Mouse (Mus musculus): ENCODE measurements around the gene Cdc42ep3. TPM values are rescaled to one million over a fixed set of nuclear protein-coding genes. Genes with fewer than 3 reads are reported as not detected.
A peak's percentile ranks its signal among the peaks of the same experiment; 100 is the strongest.

The Cdc42ep3 gene
- polyA plus RNA-seq, 1 experiment from 2014 or later, result 62.2 TPM

DNA sequence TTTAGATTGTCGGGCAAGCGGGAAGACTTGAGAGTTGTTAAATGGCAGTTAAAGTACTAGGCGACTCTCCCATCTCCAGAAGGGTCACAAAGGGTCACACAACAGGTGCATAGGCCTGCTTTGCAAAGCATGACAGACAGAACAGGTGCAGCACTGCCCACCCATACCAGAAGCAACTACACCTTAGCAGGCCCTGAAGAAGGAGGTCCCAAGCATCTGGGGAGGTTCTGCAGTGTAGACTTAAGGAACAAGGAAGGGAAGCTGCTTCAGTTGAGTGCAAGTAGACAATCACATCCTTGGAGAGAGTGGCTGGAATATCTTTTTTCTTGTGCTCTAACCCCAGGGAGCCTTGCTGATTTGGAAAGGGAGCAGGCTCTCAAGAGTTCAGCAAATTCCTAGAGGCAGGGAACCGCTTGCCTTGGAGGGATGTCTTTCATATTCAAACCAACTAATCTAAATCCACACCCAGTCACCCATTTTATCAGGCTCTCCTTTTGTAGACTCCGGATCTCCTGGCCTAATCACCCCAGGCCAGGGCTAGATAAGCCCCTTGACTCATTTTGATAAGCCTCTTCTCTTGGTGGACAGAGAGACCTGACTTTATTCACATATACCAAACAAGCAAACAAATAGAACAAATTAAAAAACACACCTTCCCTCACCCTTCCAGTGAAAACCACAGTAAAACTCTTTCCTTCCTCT, 10.0 kb upstream of the Cdc42ep3 start:
- H3K27me3 ChIP-seq, result no peaks in the 10 kb centered on the region
- peak; percentile 91 for ATAC-seq (ENCODE audit: insufficient read depth)
- peak overlapping the region; percentile 68 for H3K4me2 ChIP-seq
- peak overlapping the region; percentile 19 for H3K9ac ChIP-seq
- H3K36me3 ChIP-seq (replicated peaks), result no peaks in the 10 kb centered on the region
- peak overlapping the region; percentile 75 for H3K27ac ChIP-seq (replicated peaks)
- peak overlapping the region; percentile 30 for H3K4me3 ChIP-seq (replicated peaks)
- H3K9me3 ChIP-seq (replicated peaks), result no peaks in the 10 kb centered on the region
- 31% methylated on average over 5 of the region's 5 CpGs for WGBS (ENCODE audit: insufficient replicate concordance)
- peaks cover 58% of the 10 kb centered on the region for H3K4me1 ChIP-seq (replicated peaks)

DNA sequence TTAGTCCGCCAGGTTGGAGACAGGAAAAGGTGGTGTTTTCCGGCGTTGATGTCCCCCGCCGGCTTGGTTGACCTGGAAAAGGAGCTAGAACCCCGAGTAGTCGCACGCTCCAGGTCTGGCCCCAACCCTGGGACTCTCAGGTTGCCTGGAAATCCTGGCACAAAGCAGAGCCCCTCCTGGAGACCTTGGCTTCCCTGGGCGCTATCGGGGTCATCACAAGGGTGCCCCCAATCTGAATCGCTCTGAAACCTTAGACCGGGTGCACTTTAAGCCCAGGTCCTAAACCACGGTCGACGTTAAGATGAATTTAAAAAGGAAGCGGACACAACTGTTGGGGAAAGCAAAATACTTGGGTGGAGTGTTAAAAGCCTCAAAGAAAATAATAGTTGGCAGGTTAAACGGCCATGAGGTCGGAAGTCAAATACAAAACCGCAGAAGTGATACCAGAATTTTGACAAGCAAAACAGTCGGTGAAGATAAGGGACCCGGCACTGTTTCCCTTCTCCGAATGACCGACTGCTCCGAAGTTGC, 1.2 kb upstream of the Cdc42ep3 start:
- Histone ChIP-seq H3K4me3 (replicated peaks) (peak overlapping the region; percentile 77), H3K4me1 (replicated peaks) (peaks cover 59% of the 10 kb centered on the region), H3K27ac (replicated peaks) (peak overlapping the region; percentile 91), H3K27me3 (peaks cover 15% of the 10 kb centered on the region), H3K4me2 (peak overlapping the region; percentile 100), H3K9me3 (replicated peaks) (no peaks in the 10 kb centered on the region), H3K9ac (peak overlapping the region; percentile 89), H3K36me3 (replicated peaks) (peaks cover 17% of the 10 kb centered on the region; the same call in 1 of the 2 replicates)
- 2% methylated on average over 24 of the region's 24 CpGs for WGBS (ENCODE audit: insufficient replicate concordance)
- no peak for ATAC-seq (ENCODE audit: insufficient read depth)

DNA sequence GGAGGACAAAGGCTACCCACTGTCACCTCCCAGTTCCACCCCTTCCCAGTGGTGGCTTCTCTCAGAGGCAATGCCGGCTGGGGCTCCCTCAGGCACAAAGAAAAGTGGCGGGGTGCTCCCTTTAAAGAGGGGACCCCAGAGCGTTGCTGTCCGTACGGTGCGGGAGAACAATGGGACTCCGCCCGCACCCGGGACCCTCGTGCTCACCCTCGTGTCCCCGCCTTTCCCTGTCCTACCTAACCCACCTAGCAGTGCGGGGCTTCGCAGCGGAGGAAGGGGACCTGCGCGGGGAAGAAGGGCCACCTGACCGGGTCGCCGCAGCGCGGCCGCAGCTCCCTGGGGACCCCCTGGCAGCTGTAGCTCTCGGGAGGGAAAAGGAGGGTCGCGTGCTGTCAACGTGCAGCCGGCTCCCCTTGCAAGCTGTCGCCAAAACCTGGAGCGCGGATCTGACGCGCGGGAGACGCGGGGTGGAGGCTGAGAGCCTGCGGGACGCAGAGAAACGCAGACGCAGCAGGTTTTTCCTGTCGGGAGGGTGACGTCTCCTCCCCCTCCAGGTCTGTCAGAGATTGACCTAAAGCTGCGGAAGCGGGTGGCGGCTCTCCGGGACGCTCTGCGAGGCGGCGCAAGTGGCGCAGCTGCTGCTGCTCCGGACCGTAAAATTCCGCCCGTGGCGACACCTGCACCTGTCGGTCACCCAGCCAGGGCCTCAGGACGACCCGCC, 540 bp upstream of the Cdc42ep3 start:
- H3K36me3 ChIP-seq (replicated peaks), result peaks cover 17% of the 10 kb centered on the region; the same call in 1 of the 2 replicates
- under 1% methylated on average over 59 of the region's 59 CpGs for WGBS (ENCODE audit: insufficient replicate concordance)
- peak; percentile 8 for ATAC-seq (ENCODE audit: insufficient read depth)
- H3K9me3 ChIP-seq (replicated peaks), result no peaks in the 10 kb centered on the region
- peak overlapping the region; percentile 77 for H3K4me3 ChIP-seq (replicated peaks)
- H3K4me1 ChIP-seq (replicated peaks), result peaks cover 59% of the 10 kb centered on the region
- peaks cover 15% of the 10 kb centered on the region for H3K27me3 ChIP-seq
- H3K9ac ChIP-seq, result peak overlapping the region; percentile 89
- peak overlapping the region; percentile 91 for H3K27ac ChIP-seq (replicated peaks)
- H3K4me2 ChIP-seq, result peak overlapping the region; percentile 100

DNA sequence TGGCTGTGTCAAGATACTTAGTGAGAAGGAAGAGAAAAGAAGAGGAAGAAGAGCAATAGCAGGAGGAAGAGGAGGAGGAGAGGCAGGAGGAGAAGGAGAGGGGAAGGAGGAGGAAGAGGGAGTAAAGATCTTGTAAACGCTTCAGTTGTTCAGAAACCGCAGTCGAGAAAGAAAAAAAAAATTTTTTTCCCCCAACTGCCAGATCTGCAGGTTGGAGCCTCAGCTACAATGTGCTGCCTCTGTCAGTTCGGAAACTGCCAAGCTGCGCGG, 782 bp downstream of the Cdc42ep3 start:
- Histone ChIP-seq H3K36me3 (replicated peaks) (peaks cover 30% of the 10 kb centered on the region), H3K27ac (replicated peaks) (peak overlapping the region; percentile 91), H3K9ac (peak overlapping the region; percentile 89), H3K4me3 (replicated peaks) (peak overlapping the region; percentile 77), H3K9me3 (replicated peaks) (no peaks in the 10 kb centered on the region), H3K27me3 (peaks cover 14% of the 10 kb centered on the region), H3K4me1 (replicated peaks) (peaks cover 64% of the 10 kb centered on the region), H3K4me2 (peak overlapping the region; percentile 100)
- no peak for ATAC-seq (ENCODE audit: insufficient read depth)
- WGBS (ENCODE audit: insufficient replicate concordance), result 0% methylated on average over 6 of the region's 6 CpGs

GRCm38 (mm10) chr17:79353446-79354173, 1.3 kb downstream of the Cdc42ep3 start:
- peak overlapping the region; percentile 77 for H3K4me3 ChIP-seq (replicated peaks)
- no peaks in the 10 kb centered on the region for H3K9me3 ChIP-seq (replicated peaks)
- peaks cover 35% of the 10 kb centered on the region for H3K36me3 ChIP-seq (replicated peaks)
- peak overlapping the region; percentile 100 for H3K4me2 ChIP-seq
- ATAC-seq (ENCODE audit: insufficient read depth), result no peak
- H3K27ac ChIP-seq (replicated peaks), result peak overlapping the region; percentile 91
- peak overlapping the region; percentile 89 for H3K9ac ChIP-seq
- H3K27me3 ChIP-seq, result peaks cover 12% of the 10 kb centered on the region
- WGBS (ENCODE audit: insufficient replicate concordance), result 10% methylated on average over 16 of the region's 16 CpGs
- peaks cover 69% of the 10 kb centered on the region for H3K4me1 ChIP-seq (replicated peaks)

DNA sequence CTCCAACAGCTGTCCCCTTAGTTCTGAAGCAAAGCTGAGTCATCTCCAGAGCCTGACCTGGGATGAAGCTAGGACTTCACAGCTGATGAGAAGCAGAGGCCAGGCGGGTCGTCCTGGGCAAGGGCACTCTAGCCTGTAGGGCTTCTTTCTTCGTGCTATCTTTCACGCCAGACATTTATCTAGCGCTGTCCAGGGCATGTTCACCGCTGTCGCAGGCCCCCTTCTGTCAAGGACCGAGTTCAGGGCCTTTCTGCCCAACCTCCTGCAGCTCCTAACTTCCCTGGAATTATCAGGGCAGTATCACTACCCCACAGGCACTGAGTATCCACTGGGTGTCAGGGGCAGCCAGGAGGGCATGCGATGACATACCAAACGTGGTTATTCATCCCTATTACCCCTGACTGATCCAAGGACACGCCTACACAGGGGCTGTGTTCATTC, 4.1 kb downstream of the Cdc42ep3 start:
- WGBS (ENCODE audit: insufficient replicate concordance), result 20% methylated on average over 11 of the region's 11 CpGs
- Histone ChIP-seq H3K27me3 (peaks cover 5% of the 10 kb centered on the region; the same call in 1 of the 2 replicates), H3K9me3 (replicated peaks) (no peaks in the 10 kb centered on the region), H3K36me3 (replicated peaks) (peaks cover 64% of the 10 kb centered on the region), H3K4me1 (replicated peaks) (peaks cover 82% of the 10 kb centered on the region), H3K9ac (peak overlapping the region; percentile 40), H3K4me3 (replicated peaks) (peak overlapping the region; percentile 77), H3K4me2 (peak overlapping the region; percentile 100), H3K27ac (replicated peaks) (peak overlapping the region; percentile 93)
- ATAC-seq (ENCODE audit: insufficient read depth), result peak; percentile 85

GRCm38 (mm10) chr17:79349371-79349770, 5.5 kb downstream of the Cdc42ep3 start:
- peak overlapping the region; percentile 93 for H3K27ac ChIP-seq (replicated peaks)
- no peaks in the 10 kb centered on the region for H3K9me3 ChIP-seq (replicated peaks)
- WGBS (ENCODE audit: insufficient replicate concordance), result 80% methylated on average over 4 of the region's 4 CpGs
- no peaks in the 10 kb centered on the region for H3K27me3 ChIP-seq
- peak overlapping the region; percentile 100 for H3K4me2 ChIP-seq
- H3K36me3 ChIP-seq (replicated peaks), result peaks cover 78% of the 10 kb centered on the region
- H3K4me1 ChIP-seq (replicated peaks), result peaks cover 88% of the 10 kb centered on the region
- peak overlapping the region; percentile 77; the same call in 1 of the 2 replicates for H3K4me3 ChIP-seq (replicated peaks)
- no peak for ATAC-seq (ENCODE audit: insufficient read depth)
- H3K9ac ChIP-seq, result peak overlapping the region; percentile 40; the same call in 1 of the 2 replicates

DNA sequence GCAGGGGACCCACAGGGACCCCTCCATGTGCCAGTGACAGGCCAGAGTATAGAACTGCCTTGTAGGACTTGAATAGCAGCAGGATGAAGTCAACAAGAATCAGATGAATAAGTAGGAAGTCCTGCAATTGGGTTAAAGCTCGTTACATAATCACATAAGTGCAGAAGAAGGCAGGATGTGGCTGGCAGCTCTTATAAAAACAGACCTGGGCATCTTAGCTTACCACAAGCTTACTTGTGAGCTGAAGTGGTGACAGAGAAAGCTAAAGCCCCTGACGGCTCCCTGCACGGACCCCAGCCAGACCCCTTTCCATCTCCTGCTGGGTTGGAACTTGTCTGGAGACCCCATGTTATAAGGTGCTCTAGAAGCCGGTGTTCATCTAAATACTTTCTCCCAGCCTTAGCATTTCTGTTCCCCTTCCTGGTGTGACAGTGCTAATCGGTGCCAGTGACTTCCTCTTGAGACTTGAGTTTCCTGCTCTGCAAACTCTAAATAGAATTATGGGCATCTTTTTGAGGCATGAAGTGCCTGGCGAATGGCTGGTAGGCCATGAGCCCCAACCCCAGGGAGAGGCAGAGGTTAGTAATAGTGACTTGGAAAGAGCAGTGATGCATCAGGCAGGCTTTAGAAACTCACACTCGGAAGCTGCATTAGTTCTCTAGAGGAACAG, 6.8 kb downstream of the Cdc42ep3 start:
- Histone ChIP-seq H3K4me2 (peak overlapping the region; percentile 40), H3K9me3 (replicated peaks) (no peaks in the 10 kb centered on the region), H3K4me1 (replicated peaks) (peaks cover 98% of the 10 kb centered on the region), H3K36me3 (replicated peaks) (peaks cover 84% of the 10 kb centered on the region), H3K4me3 (replicated peaks) (peak overlapping the region; percentile 5; the same call in 1 of the 2 replicates), H3K27ac (replicated peaks) (peak overlapping the region; percentile 67), H3K27me3 (no peaks in the 10 kb centered on the region), H3K9ac (0 out of 2 replicates have a peak overlapping the region, but pooled peaks have one; percentile 8)
- 36% methylated on average over 7 of the region's 7 CpGs for WGBS (ENCODE audit: insufficient replicate concordance)
- ATAC-seq (ENCODE audit: insufficient read depth), result no peak

- Histone ChIP-seq H3K9me3 (replicated peaks) (no peaks in the 10 kb centered on the region), H3K9ac (no peak overlapping the region), H3K27ac (replicated peaks) (peak overlapping the region; percentile 67), H3K4me3 (replicated peaks) (no peak overlapping the region), H3K4me1 (replicated peaks) (peaks cover 98% of the 10 kb centered on the region), H3K4me2 (peak overlapping the region; percentile 40), H3K36me3 (replicated peaks) (peaks cover 83% of the 10 kb centered on the region), H3K27me3 (no peaks in the 10 kb centered on the region)
- no peak for ATAC-seq (ENCODE audit: insufficient read depth)
- WGBS (ENCODE audit: insufficient replicate concordance), result 31% methylated on average over 4 of the region's 4 CpGs
Observed at GRCm38 (mm10) chr17:79347291-79347690, 7.6 kb downstream of the Cdc42ep3 start.

GRCm38 (mm10) chr17:79345001-79345709, 9.7 kb downstream of the Cdc42ep3 start:
- H3K4me1 ChIP-seq (replicated peaks), result peaks cover 91% of the 10 kb centered on the region
- H3K9ac ChIP-seq, result no peak overlapping the region
- no peaks in the 10 kb centered on the region for H3K9me3 ChIP-seq (replicated peaks)
- no peak overlapping the region for H3K4me3 ChIP-seq (replicated peaks)
- H3K4me2 ChIP-seq, result peak overlapping the region; percentile 60
- no peak overlapping the region for H3K27ac ChIP-seq (replicated peaks)
- WGBS (ENCODE audit: insufficient replicate concordance), result 93% methylated on average over 25 of the region's 25 CpGs
- ATAC-seq (ENCODE audit: insufficient read depth), result no peak
- peaks cover 91% of the 10 kb centered on the region for H3K36me3 ChIP-seq (replicated peaks)
- H3K27me3 ChIP-seq, result no peaks in the 10 kb centered on the region

Data from liver, embryonic 15.5 days (tissue).